Mouse (Mus musculus): ENCODE results near the gene Spem2.

The Spem2 gene

GRCm38 (mm10) chr11:69835326-69835965, 17.2 kb upstream of the Spem2 start:
- no peak for DNase-seq

- DNase-seq, result no peak
Measured at GRCm38 (mm10) chr11:69834001-69834549, 15.8 kb upstream of the Spem2 start.

GRCm38 (mm10) chr11:69833554-69833953, 15.3 kb upstream of the Spem2 start:
- DNase-seq, result no peak

GRCm38 (mm10) chr11:69828832-69829231, 10.6 kb upstream of the Spem2 start:
- no peak for DNase-seq

- DNase-seq, result no peak
Measured at GRCm38 (mm10) chr11:69823456-69823855, 5.2 kb upstream of the Spem2 start.

- DNase-seq, result no peak
Measured at GRCm38 (mm10) chr11:69822080-69822479, 3.8 kb upstream of the Spem2 start, which contains the start of gene Spem1. TSS of gene Spem1 (minus strand) at chr11:69822180.

- no peak for DNase-seq
Measured at GRCm38 (mm10) chr11:69818871-69819270, 606 bp upstream of the Spem2 start.

GRCm38 (mm10) chr11:69816520-69816919, 1.7 kb downstream of the Spem2 start:
- DNase-seq, result no peak

- no peak for DNase-seq
Measured at GRCm38 (mm10) chr11:69815155-69815554, 3.1 kb downstream of the Spem2 start, which contains the start of gene Gm39566. TSS of gene Gm39566 (minus strand) at chr11:69815298.

GRCm38 (mm10) chr11:69810280-69810679, 8.0 kb downstream of the Spem2 start:
- no peak for DNase-seq

GRCm38 (mm10) chr11:69807641-69808040, 10.6 kb downstream of the Spem2 start:
- DNase-seq, result no peak

GRCm38 (mm10) chr11:69806378-69806777, 11.9 kb downstream of the Spem2 start:
- no peak for DNase-seq

GRCm38 (mm10) chr11:69804972-69805909, 13.0 kb downstream of the Spem2 start, which contains the start of gene Tmem102:
TSS of gene Tmem102 (minus strand) at chr11:69805624.
- DNase-seq, result no peak

- no peak for DNase-seq
Measured at GRCm38 (mm10) chr11:69804652-69804940, 13.7 kb downstream of the Spem2 start.

GRCm38 (mm10) chr11:69803786-69804651, 14.2 kb downstream of the Spem2 start:
- peak; percentile 77 for DNase-seq

GRCm38 (mm10) chr11:69803328-69803727, 14.9 kb downstream of the Spem2 start:
- no peak for DNase-seq

GRCm38 (mm10) chr11:69802648-69803105, 15.6 kb downstream of the Spem2 start:
- peak; percentile 84 for DNase-seq

- DNase-seq, result no peak
Measured at GRCm38 (mm10) chr11:69801379-69801977, 16.8 kb downstream of the Spem2 start, which contains the start of gene Fgf11. TSS of gene Fgf11 (minus strand) at chr11:69801857.

- no peak for DNase-seq
Measured at GRCm38 (mm10) chr11:69800392-69801197, 17.7 kb downstream of the Spem2 start.

GRCm38 (mm10) chr11:69800138-69800391, 18.2 kb downstream of the Spem2 start:
- no peak for DNase-seq

GRCm38 (mm10) chr11:69799394-69800137, 18.7 kb downstream of the Spem2 start:
- DNase-seq, result no peak

Measured in right cerebral cortex, postnatal 25 days (tissue).